Mouse (Mus musculus): ENCODE data around the gene Slc34a3. TPM values are rescaled to one million over a fixed set of nuclear protein-coding genes. Genes with fewer than 3 reads are reported as not detected.

The Slc34a3 gene
- total RNA-seq, 2 experiments from 2014 or later, result not detected

DNA sequence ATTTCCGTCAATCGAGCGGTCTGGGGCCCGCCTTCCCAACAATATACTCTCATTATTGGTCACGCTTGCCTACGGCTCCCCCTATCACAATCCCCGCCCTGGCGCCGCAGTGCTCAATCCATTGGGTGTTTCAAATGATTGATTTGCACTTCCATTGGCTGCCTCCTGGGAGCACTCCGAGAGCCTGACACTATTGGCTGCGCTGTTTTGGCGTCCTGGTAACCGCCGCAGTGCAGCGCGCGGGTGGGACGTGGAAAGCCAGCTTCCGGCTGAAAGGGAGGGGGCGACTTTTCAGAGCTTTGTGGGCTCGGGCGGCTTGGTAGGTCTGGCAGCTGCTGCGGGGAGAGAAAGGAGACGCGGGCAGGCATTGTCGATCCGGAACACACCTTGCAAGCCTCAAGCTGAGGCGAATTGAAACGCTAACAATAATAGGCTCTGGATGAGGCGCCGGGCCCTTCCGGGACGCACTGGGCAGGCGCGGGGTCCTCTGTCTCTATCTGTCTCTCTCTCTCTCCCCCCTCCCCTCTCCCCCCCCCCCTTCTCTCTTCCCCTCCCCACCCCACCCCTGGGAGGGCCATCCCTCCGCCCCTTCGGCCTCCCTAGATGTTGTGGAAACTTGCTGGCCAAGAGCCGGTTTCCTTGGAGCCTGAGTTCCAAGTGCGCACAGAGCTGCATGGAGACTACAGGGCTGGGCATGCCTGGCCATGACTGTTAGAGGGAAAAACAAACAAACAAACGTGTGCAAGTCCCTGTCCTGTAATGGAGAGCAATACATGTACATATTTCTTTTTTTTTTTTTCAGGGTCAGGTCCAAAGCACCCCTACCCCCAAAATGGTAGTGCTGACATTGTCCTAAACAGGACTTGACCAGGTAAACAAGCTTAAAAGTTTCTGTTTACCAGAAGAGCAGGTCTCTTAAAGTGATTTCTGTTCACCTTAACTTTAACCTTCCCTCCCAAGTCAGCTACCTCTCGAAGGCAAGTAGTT, 9.1 kb downstream of the Slc34a3 start:
- DNase-seq, result peak; percentile 98 to 99

GRCm38 (mm10) chr2:25224492-25224765, 9.7 kb downstream of the Slc34a3 start, which contains the start of gene Tubb4b:
Gene Tubb4b (minus strand): TSS chr2:25224702.
- no peak for DNase-seq

DNA sequence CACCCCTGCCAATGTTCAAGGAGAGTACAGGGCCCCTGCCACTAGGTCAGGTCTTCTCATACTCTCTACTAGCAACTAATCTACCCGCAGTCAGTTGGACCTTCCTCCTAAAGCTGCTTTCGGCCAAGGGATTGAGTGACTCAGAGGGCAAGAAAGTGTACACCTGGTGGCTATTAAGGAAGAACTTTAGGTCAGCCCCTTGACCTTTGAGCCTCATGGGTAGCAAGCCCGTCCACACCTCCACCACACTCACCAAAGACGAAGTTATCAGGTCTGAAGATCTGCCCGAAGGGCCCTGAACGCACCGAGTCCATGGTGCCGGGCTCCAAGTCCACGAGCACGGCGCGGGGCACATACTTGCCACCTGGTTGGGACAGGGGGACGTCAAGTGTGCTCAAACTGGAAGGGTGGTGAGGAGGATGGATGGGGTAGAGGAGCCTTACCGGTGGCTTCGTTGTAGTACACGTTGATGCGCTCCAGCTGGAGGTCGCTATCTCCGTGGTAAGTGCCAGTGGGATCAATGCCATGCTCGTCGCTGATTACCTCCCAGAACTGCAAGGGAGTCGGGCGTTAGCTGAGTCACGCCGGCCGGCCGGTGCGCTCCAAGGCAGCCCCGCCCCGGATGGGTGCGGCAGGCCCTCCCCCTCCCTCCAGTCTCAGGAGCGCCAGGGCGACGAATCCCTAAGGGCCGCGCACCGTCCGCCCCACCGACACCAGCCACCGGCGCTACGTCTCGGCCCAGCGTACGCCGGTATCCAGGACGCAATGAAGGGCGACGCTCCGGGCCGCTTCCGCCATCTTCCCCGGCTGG, 10.3 kb downstream of the Slc34a3 start:
- peak in 1 of 2 experiments; percentile 72 for DNase-seq

GRCm38 (mm10) chr2:25221331-25221772, 12.8 kb downstream of the Slc34a3 start:
- DNase-seq, result no peak

GRCm38 (mm10) chr2:25218445-25218844, 15.7 kb downstream of the Slc34a3 start, which contains the start of gene Fam166a:
Gene Fam166a (plus strand): TSS chr2:25218745.
- DNase-seq, result no peak

GRCm38 (mm10) chr2:25217666-25218065, 16.5 kb downstream of the Slc34a3 start:
- no peak for DNase-seq

DNA sequence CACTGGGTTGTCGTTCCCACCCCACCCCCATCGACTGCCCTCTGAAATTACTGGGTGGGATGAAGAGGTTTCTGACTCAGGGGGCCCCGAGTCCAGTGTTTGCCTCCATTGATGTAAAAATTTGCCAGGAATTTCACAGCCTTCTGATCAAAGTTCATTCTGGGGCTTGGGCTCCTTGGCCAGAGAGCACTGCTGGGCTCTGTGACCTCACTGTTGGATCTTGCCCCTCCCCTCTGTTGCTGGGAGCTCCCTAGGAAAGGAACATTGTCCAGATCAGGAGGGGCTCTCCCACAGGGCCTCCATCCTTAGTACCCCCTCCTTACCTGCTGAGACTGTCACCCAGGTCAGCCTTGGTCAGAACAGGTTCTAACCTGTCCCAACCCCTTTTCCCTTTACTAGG, 19.7 kb downstream of the Slc34a3 start, which contains the start of gene Stpg3:
Gene Stpg3, minus strand, starts transcription at position 194 of the 400 bp plus-strand sequence.
- DNase-seq, result no peak

DNA sequence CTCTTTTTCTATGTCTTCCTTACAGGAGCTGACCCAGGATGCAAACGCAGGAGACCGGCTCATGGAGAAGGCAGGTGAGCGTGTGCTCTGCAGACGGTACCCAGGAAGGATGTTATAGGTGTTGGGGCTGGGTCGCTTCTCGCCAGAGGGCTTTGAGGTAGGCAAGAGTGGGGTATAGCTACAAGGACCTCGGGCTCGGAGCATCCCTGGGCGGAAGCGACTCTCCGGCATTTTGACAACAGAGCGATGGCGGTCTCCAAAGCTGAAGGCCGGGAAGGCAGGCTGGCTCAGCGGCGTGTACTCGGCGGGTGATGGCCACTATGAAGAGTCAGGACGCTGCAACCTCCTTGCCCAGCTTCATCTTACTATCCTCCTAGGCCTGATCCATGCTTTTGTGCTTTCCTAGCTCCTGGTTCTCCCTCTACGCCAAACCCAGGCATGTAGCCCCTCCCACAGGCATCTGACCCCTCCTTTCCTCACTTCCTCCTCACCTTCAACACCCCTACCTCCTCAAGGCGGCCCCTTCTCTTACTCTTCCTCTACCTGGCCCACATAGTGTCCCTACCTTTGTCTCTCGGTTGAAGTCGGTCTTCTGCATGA, 20.8 kb downstream of the Slc34a3 start:
- no peak for DNase-seq

DNA sequence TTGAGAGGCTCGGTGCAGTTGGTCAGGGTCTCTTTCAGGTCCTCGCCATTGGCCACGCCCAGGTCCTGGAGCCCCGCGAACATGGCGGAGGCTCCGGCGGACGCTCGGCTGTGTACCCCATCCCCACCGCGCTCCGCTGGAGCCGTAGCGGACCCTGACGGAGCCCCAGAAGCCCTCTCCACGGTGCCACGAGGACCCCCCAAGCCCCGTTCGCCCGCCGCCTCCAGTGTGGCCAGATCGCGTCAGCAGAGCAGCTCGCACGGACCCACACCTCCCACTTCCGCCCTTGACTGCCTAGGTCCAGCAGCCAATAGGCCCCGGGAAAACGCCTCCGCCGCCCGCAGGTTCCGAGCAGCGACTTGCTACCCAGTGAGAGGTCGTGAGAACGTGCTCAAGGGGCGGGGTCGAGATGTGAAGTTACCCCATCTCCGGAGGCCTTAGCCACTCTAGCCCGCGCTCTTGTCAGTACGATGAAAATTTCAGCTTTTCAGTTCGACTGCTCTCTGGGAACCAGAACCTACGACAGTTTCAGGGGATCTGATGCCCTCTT, 23.0 kb downstream of the Slc34a3 start, which contains the start of gene Nelfb:
Gene Nelfb, minus strand, starts transcription at position 369 of the 550 bp plus-strand sequence.
- peak; percentile 85 to 86 for DNase-seq

GRCm38 (mm10) chr2:25210686-25211085, 23.5 kb downstream of the Slc34a3 start:
- no peak for DNase-seq

- no peak for DNase-seq
Measured at GRCm38 (mm10) chr2:25207593-25207992, 26.6 kb downstream of the Slc34a3 start.

DNA sequence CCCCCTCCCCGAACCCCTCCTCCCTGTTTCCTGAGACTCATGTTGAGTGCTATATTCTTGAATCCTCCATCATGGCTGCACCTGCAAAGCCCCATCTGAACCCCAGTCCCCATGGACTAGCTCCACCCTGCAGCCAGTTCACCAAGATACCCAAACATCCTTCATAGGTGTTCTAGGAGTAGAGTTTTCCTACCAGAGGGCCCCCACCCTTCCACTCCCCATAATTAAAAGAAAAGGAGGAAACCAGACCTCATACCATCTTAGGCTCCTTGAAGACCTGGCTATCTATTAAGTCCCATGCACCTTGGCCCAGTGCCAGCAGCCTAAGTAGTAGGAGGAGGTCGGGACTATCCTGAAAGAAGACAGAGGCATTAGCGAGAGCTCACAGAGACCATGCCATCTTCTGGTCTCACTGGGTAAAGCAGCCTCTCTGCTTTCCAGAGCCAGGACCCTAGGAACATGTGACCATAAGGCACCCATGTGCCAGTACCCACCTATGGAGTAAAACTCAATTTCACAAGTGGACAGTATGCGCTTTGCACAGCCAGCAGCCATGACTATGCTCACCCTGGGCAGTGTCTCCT, 30.4 kb downstream of the Slc34a3 start:
- DNase-seq, result no peak

DNA sequence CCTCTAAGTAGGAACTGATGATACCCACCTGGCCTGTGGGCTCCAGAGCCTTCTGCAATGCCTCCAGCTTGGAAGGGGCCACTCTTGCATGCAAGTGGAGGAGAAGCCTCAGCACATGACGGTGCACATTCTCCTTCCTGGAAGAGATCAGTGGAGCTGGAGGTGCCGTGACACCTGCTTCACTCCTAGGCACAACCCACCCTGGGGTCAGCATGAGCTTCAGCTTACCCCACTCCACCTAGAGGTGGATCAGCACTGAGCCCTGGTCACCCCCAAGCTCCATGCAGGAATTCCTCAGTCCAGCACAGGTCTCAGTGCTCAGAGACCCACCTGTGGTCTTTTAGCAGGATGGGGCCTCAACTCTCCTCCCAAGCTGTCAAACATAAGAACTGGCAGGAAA, 33.5 kb downstream of the Slc34a3 start:
- no peak for DNase-seq

DNA sequence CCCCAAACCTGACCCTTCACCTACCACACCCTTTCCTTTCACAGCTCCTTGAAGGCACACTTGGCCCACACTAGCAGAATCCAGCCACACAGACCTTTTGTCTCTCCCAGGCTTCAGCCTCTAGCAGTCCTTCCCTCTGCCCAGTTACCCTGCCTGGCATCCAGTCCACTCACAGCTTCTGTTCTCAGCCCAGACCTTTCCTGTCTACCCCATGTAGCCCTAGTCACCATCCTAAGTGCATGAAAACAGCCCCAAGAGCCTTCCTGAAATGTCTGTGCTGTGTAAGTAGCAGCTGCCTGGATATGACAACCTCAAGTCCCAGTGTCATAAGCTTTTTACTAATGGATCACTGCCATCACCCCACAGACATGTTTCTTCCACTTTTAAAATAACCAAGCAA, 36.2 kb downstream of the Slc34a3 start:
- DNase-seq, result no peak

- DNase-seq, result no peak
Measured at GRCm38 (mm10) chr2:25197191-25197590, 37.0 kb downstream of the Slc34a3 start.

DNA sequence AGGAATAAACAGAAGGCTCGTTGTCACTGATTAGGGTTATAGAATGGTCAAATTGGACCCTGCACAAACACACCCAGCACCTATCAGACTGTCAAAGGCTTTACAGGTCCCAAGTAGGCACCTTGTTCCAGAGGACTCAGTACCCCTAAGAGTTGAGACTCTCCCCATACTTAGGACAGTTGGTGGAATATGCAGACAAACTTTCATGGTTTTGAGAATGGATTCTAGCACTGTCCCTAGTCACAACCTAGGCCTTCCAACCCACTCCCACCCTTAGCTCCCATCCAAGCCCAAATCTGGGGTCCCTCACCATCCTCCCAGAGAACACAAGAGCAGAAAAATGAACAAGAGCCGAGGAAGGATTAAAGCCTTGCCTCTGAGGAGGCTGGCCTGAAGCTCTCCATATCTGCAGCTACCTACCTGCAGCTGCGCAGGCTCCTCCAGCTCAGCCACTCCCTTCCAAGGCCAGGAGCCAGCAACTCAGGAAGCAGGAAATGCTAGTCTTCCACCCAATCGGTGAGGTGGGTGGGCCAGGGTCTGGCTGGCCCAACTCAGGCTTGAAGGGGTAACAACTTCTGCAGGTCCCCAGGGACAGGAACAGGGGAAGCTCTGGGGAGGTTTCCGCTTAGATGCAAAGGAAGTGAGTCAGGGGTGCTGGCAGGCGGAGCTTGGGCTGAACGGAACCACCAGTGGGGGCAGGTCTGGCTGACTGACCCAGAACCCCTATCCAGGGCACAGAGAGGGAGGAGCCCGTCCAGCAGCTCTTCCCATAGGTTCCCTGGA, 37.8 kb downstream of the Slc34a3 start, which contains the start of gene Tor4a:
Gene Tor4a, minus strand, starts transcription at position 715 of the 783 bp plus-strand sequence.
- no peak for DNase-seq

GRCm38 (mm10) chr2:25195211-25196156, 38.7 kb downstream of the Slc34a3 start:
- DNase-seq, result no peak

GRCm38 (mm10) chr2:25194486-25195171, 39.5 kb downstream of the Slc34a3 start:
- DNase-seq, result no peak

GRCm38 (mm10) chr2:25194006-25194405, 40.2 kb downstream of the Slc34a3 start:
- no peak for DNase-seq
